Mouse (Mus musculus) liver, embryonic 16.5 days (tissue): Measurements from ENCODE around the gene Lmbr1l. TPM values are rescaled to one million over a fixed set of nuclear protein-coding genes. Genes with fewer than 3 reads are reported as not detected.

Experiments used
- ATAC-seq: fragments of 200-750 bp; cut with Nextera tagmentation; 2 replicates; pipeline ENCODE4 v1.8.0; 2017; ENCODE audit warnings: low read depth, mild to moderate bottlenecking, moderate number of reproducible peaks, moderate library complexity
- H3K27ac ChIP-seq: fragments of 300-500 bp; sonication (generic); 2 replicates; pipeline ENCODE4 v1.5.1; 2014; ENCODE audit warnings: mild to moderate bottlenecking, low read length
- H3K27me3 ChIP-seq: fragments of 300-500 bp; sonication (generic); 2 replicates; pipeline ENCODE4 v1.6.1; 2014; ENCODE audit warnings: low read depth, low read length, mixed read lengths; ENCODE audit not compliant: control insufficient read depth, insufficient read depth
- H3K36me3 ChIP-seq: fragments of 300-500 bp; sonication (generic); 2 replicates; pipeline ENCODE4 v1.6.1; 2014; ENCODE audit warnings: mild to moderate bottlenecking; ENCODE audit not compliant: control insufficient read depth, insufficient read depth
- H3K4me1 ChIP-seq: fragments of 300-500 bp; sonication (generic); 2 replicates; pipeline ENCODE4 v1.6.1; 2014; ENCODE audit warnings: low read depth, low read length, mixed read lengths; ENCODE audit not compliant: control insufficient read depth
- H3K4me2 ChIP-seq: fragments of 300-500 bp; sonication (generic); 2 replicates; pipeline ENCODE4 v1.6.1; 2014; ENCODE audit warnings: low read depth, low read length, mixed read lengths
- H3K4me3 ChIP-seq: fragments of 300-500 bp; sonication (generic); 2 replicates; pipeline ENCODE4 v1.5.1; 2014; ENCODE audit warnings: low read depth, mild to moderate bottlenecking, low read length
- H3K9ac ChIP-seq: fragments of 300-500 bp; sonication (generic); 2 replicates; pipeline ENCODE4 v1.6.1; 2014; ENCODE audit warnings: low read depth, low read length
- H3K9me3 ChIP-seq: fragments of 300-500 bp; sonication (generic); replicated peaks from 2 replicates; pipeline ENCODE4 v1.6.1; 2016; ENCODE audit warnings: low read length; ENCODE audit not compliant: control insufficient read depth
- WGBS: fragments of 180-500 bp; shearing (Covaris S2); extraction: QIAGEN DNeasy Blood & Tissue Kit; methylation state at CpG from one replicate; pipeline ENCODE4 v1.1.7; 2014; ENCODE audit not compliant: insufficient replicate concordance; 5-methylcytosine and 5-hydroxymethylcytosine counted together
- polyA plus RNA-seq: library from polyadenylated mRNA; unstranded; fragments of >200 nt; fragmentation: Nextera tagmentation; extraction: Ambion mirVana; gene quantifications from 2 replicates; pipeline ENCODE4 v1.2.1, GENCODE M21; 2015

The Lmbr1l gene
- polyA plus RNA-seq, 1 experiment from 2014 or later, result 4.4 TPM

DNA sequence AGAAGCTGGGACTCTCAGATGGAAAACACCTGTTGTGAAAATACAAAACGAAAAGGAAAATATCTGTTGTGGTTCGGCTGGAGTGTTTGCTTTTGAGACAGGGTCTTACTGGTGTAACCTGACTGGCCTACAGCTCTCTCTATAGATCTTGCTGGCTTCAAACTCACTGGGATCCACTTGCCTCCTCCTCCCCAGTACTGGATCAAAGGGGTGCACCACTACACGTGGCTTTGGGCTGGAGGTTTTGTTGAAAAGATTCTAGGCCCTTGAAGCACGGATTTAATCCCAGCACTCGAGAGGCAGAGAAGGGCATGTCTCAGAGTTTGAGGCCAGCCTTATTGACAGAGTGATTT, 36.4 kb downstream of the Lmbr1l start:
- H3K27me3 ChIP-seq, result no peaks in the 10 kb centered on the region
- H3K4me3 ChIP-seq, result peak overlapping the region; percentile 84
- no peak for ATAC-seq
- peak overlapping the region; percentile 69; the same call in 1 of the 2 replicates for H3K27ac ChIP-seq
- H3K9ac ChIP-seq, result peak overlapping the region; percentile 46
- no peaks in the 10 kb centered on the region for H3K36me3 ChIP-seq
- peak overlapping the region; percentile 97 for H3K4me2 ChIP-seq
- no peaks in the 10 kb centered on the region for H3K9me3 ChIP-seq
- H3K4me1 ChIP-seq, result peaks cover 22% of the 10 kb centered on the region
- WGBS, result 15% methylated on average over 5 of the region's 5 CpGs

DNA sequence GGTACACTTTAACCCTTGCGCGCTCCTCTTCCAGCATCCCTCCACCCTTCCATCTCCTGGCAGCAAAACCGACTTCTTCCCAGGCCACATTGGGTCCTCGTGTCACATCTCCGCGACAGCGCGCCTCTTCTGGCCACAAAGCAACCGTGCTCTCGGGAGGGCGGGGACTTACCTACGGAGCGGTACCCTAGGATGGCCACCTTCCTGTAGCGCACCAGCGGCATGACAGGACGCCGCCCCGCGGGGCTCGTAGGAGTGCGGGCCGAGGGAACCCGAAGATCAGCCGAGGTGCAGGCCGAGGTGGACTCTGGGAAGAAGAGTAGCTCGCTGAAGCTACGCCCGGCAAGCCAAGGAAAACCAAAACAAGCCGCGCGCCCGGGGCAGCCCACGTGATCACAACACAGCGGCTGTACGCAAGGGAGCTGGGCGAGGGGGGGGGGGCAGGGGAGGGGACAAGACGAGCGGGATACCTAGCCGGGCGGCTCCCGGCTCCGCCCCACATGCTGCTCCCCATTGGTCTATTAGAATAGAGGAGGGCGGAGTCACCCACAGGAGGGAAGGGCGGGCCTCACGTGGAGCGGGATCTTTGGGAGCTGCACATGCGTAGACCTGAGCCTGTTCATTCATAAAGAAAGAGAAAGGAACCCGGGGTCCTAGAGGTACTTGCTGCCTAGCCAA, 36.9 kb downstream of the Lmbr1l start:
- Histone ChIP-seq H3K4me2 (peak overlapping the region; percentile 97), H3K27me3 (no peaks in the 10 kb centered on the region), H3K4me3 (peak overlapping the region; percentile 84), H3K9me3 (no peaks in the 10 kb centered on the region), H3K9ac (peak overlapping the region; percentile 81), H3K27ac (peak overlapping the region; percentile 94), H3K36me3 (no peaks in the 10 kb centered on the region), H3K4me1 (peaks cover 22% of the 10 kb centered on the region)
- ATAC-seq, result peak; percentile 97
- WGBS, result under 1% methylated on average over 48 of the region's 48 CpGs

DNA sequence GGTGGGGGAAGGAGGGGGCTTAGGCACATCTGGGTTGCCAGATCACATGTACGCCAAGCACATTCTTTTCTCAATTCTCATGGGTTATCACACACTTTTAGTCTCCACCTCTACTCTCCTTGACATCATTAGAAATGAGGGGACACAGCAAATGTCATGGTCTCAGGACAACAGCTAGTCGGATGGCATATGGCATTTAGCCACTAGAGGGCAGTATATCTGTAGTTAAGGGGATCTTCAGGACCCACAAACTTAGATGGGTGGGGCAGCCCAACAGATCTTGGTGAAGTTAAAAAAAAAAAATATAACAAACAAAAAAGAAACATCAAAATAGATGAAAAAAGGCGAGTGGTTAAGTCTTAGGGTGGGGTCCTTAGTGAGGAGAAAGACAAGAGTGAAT, 40.7 kb downstream of the Lmbr1l start:
- no peak overlapping the region for H3K9ac ChIP-seq

DNA sequence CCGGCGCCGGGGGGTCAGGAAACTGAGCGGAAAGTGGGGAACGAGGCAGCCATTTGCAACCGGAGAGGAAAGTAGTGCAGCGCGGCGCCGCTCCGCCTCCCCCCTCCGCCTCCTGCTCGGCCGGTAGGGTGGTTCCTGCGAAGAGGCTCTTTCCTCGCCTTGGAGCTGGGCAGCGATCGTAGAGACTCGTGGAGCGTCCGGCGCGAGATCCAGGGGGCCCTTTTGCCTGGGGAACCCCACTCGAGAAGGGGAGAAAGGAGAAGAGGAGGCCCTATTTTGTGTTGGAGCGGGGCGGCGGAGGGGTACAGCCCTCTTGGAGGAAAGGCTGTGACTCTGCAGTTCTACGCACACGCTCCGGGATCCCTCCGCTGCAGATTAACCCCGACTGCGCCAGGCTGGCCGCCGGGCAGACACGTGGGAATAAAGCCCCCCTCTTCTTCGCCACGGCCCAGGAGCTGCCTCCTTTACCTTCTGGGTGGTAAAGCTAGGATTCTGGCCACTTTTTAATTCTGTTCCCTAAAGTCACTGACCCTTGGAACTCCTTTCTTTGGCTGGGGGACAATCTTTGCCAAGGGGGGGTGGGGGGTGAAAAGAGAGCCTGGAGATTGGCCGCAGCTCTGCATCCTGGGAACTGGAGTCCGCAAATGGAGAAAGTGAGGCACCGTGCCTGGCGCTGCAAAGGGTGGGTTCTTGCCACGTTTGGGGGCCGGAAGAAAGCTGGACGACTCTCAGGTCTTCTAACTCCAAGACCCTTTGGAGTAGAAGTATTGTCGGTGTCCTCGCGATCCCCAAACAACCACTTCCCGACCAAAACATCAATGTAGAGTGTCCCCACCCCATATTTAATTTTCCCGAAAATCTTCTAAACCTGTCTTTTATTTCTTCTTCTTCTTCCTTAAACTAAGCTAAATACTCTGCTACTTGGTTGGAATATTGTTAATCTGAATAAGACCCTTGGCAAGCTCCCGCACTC, 45.8 kb downstream of the Lmbr1l start:
- Histone ChIP-seq H3K9ac (peak overlapping the region; percentile 98), H3K4me3 (peak overlapping the region; percentile 95), H3K9me3 (no peaks in the 10 kb centered on the region), H3K36me3 (no peaks in the 10 kb centered on the region), H3K4me1 (peaks cover 41% of the 10 kb centered on the region), H3K27ac (peak overlapping the region; percentile 92), H3K4me2 (peak overlapping the region; percentile 91), H3K27me3 (no peaks in the 10 kb centered on the region)
- WGBS, result 1% methylated on average over 51 of the region's 51 CpGs
- peak; percentile 81 for ATAC-seq

More for the DNA sequence above, 40.7 kb downstream of the Lmbr1l start:
- 10% methylated on average over 3 of the region's 3 CpGs for WGBS
- ATAC-seq, result no peak
- Histone ChIP-seq H3K36me3 (no peaks in the 10 kb centered on the region), H3K4me3 (no peak overlapping the region), H3K4me2 (no peak overlapping the region), H3K9me3 (no peaks in the 10 kb centered on the region), H3K4me1 (peaks cover 31% of the 10 kb centered on the region), H3K27me3 (no peaks in the 10 kb centered on the region), H3K27ac (no peak overlapping the region)

DNA sequence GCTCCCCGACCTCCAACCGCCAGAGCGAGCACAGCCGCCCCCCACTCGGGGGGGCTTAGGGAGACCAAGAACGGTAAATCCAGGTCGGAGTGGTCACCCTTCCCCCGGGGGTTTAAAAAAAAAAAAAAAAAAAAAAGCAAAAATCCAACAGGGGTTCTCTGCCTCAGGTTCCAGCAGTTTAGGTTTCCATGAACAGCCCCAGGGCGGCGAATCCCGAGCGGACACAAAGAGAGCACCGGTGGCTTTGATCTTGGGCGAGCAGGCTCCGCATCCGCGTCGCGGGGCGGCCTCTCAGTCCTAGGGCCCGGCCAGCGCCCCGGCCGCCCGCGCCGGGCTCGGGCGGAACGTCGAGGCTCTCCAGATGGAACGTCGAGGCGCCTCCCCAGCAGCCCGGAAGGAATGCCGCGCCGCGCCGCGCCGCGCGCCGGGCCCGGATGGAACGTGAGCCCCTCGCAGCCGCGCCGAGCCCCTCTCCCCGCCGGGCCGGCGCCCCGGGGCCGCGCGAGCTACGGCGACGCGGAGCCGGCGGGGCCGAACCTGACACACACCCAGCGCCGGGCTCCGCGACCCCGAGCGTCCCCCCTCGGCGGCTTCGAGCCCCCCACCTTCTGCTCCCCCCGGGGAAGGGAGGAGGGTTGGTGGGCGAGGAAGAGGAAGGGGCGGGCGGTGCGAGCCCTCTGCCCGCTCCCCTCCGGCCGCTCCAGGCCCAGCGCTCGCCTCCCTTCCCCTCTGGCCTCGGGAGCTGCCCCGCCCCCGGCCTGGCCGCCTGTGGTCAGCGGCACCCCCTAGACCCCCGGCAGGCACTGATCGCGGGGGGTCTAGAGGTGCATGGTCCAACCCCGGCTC, 46.7 kb downstream of the Lmbr1l start, which contains the start of gene Kmt2d:
Gene Kmt2d, minus strand, starts transcription at position 135 of the 846 bp plus-strand sequence.
- Histone ChIP-seq H3K9ac (peak within 1 kb of the TSS; percentile 98), H3K4me2 (peak within 1 kb of the TSS; percentile 91), H3K27ac (peak within 1 kb of the TSS; percentile 92), H3K4me1 (peaks cover 44% of the 10 kb centered on the region), H3K4me3 (peak within 1 kb of the TSS; percentile 95), H3K36me3 (peaks cover 4% of the 10 kb centered on the region), H3K9me3 (no peaks in the 10 kb centered on the region), H3K27me3 (no peaks in the 10 kb centered on the region)
- under 1% methylated on average over 82 of the region's 94 CpGs for WGBS
- ATAC-seq, result peak; percentile 42

DNA sequence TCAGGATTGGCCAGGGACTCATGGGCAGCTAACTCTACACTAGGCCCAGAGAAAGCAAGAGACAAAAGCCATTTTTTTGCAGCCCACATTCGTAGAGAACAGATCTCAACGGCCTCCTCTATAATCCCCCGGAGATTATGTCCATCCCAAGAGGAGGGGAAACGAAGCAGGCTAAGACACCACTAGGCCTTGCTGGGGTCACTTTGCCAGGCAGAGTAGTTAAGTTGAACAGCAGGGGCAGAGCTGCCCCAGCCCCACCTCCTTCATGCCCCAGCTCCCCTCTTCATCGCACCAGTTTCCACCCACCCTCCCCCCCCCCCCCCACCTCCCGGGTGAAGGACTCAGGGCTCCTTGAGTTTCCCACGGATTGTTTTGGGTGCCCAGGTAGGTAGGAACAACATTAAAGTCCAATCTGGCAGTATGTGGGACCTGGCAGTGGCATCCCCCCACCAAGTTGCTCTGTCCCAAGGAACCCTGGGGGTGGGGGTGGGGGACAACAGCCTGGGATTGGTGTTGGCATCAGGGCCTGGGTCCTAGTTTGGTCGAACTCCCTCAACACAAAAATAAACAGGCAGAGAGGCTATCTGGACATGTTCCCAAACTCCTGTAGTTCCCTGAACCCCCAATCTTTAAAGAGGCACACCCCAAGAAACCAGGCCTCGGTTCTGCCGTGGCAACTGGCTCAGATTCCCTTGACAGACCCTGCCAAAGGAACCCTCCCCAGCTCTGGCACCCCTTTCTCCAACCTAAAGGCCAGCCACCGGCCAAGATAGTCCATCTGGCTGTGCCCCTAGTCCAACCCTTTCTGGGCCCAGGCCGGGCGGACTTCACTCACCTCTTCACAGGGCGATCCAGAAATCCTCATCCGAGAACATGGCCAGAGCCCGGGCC, 47.6 kb downstream of the Lmbr1l start:
- H3K27me3 ChIP-seq, result no peaks in the 10 kb centered on the region
- peak overlapping the region; percentile 92 for H3K27ac ChIP-seq
- 2% methylated on average over 16 of the region's 16 CpGs for WGBS
- H3K4me2 ChIP-seq, result peak overlapping the region; percentile 91
- peak overlapping the region; percentile 98 for H3K9ac ChIP-seq
- ATAC-seq, result no peak
- no peaks in the 10 kb centered on the region for H3K9me3 ChIP-seq
- H3K4me1 ChIP-seq, result peaks cover 44% of the 10 kb centered on the region
- H3K36me3 ChIP-seq, result peaks cover 12% of the 10 kb centered on the region
- peak overlapping the region; percentile 95 for H3K4me3 ChIP-seq

DNA sequence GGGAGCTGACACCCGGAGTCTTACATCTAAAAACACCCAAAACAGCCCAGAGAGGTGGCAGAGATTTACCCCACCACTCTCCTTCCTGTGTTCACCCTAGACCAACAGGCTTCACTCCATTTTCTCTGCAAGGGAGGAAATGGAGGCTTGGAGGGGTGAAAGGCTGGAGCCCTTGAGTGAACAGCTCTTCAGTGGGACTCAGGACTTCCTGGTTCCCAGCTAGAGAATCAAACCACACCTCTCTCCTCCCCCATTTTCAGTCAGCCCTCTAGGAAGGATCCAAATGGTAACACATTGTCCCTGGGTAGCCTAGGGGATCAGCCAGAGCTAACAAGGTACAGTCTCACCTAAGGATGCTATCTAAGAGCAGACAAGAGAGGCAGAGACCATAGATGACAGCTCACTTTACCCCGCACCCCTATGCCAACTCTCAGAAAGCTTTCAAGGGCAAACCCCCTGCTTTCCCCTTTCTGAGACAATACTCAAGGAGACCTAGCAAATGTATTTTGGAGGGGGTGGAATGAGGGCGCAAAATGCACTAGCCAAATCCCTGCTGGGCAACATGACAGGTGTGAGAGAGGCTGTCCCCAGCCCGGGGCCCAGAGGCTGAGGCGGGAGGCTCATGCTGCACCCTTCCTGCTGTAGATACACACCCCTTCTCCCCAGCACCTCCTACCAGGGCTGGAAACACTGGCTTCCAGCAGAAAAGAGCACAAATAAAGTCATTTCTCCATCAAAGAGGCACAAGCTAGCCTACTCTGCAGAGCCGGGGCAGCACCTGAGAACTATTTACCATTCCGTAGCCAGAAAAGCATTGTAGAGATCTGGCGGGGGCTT, 48.5 kb downstream of the Lmbr1l start:
- ATAC-seq, result no peak
- H3K9me3 ChIP-seq, result no peaks in the 10 kb centered on the region
- H3K27me3 ChIP-seq, result no peaks in the 10 kb centered on the region
- peak overlapping the region; percentile 92 for H3K27ac ChIP-seq
- H3K36me3 ChIP-seq, result peaks cover 21% of the 10 kb centered on the region
- H3K9ac ChIP-seq, result peak overlapping the region; percentile 98
- H3K4me1 ChIP-seq, result peaks cover 44% of the 10 kb centered on the region
- 8% methylated on average over 8 of the region's 8 CpGs for WGBS
- H3K4me3 ChIP-seq, result peak overlapping the region; percentile 95
- peak overlapping the region; percentile 91 for H3K4me2 ChIP-seq
